Mouse (Mus musculus): ENCODE results near the gene Olfr741.

The Olfr741 gene

DNA sequence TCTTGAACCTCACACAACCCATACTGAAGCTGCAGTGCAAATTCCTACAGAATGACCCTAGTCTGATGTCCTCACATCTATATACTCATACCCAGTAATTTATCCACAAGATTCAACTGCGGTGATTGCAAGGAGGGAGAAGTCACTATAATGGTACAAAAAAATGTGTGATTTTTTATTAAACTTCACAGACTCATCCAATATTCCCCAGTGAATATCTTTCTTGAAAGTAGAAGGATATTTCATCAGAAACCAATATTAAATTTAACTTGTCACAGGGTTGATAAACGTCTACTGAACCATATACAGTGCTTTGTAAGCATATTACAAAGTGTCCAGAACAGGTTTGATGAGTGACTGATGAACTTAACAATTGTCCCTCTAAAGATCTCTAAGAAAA, at the start of gene Olfr741:
TSS of gene Olfr741 (plus strand) at position 301 of the 400 bp plus-strand sequence.
- no peak for DNase-seq

DNA sequence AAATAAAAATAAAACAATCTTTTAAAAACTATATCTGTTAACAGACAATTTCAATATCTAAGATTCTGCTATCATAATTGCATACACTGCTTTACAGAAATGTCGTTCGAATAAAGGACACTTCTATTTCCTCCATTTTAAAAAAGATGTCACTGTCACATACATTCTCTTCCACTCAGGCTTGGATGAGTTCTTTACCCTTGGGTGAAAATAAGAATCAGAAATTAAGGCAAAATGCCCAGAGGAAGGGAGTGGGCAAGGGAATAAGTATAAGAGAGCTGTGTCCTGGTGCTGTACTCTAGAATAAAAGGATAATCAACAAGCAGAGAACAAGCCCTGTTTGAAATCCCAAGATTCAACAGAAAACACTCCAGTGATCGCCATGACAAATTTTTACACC, 27.3 kb upstream of the Olfr741 start, which contains the start of gene Olfr740:
TSS of gene Olfr740 (plus strand) at position 301 of the 400 bp plus-strand sequence.
- no peak for DNase-seq

DNA sequence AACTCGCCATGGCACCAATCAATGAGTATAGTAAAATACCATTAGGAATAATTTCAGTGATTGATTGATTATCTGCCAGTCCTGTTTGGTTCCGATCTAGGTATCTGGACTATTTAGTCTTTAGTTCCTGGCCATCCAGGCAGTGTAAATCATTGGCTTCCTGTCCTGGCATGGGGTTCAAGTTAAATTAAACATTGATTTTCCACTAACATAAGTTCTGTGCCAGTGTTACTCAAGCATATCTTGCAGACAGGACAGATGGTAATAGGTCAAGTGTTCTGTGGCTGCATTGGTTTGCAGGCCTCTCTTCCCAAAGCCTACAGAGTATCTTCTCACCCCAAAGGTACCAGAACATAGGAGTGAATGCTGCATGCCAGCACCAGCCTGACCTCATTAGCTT, 5.9 kb downstream of the Olfr741 start:
- no peak for DNase-seq

DNA sequence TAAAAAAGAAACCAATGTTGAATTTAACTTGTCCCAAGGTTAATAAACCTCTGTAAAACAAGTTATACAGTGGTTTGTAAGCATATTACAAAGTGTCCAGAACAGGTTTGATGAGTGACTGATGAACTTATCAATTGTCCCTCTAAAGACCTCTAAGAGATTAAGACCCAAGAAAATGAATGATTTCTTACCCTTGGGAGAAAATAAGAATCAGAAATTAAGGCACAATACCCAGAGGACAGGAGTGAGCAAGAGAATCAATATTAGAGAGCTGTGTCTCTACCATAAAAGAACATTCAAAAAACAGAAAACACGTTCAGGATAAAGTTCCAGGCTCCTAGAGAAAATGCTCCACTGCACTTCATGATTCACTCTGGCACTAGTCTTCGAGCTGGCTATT, 30.8 kb downstream of the Olfr741 start, which contains the start of gene Olfr742:
TSS of gene Olfr742 (plus strand) at position 301 of the 400 bp plus-strand sequence.
- no peak for DNase-seq

DNA sequence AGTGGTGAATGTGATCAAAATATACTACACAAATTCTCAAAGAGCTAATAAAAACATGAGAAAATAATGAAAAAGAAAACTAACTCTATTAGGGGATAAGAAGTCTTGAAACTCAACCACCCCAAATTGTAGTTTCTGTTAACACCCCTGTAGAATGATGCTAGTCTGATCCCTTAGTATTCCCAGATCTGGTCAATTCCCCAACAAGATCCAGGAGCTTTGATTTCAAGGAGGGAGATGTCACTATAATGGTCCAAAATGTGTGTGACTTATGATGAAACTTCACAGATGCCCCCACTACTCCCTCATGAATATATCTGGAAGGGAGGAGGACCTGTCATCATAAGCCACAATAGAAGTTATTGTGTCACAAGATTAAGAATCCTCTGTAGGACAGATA, 49.0 kb downstream of the Olfr741 start, which contains the start of gene Olfr743:
TSS of gene Olfr743 (plus strand) at position 301 of the 400 bp plus-strand sequence.
- DNase-seq: no peak
